Mouse (Mus musculus): ENCODE data around the gene Esrrg.

Esrrg gene

GRCm38 (mm10) chr1:187649871-187650270, 41.3 kb downstream of the Esrrg start:
- DNase-seq (ENCODE audit: low spot score), result no peak

- DNase-seq (ENCODE audit: low spot score), result no peak
These were observed 42.4 kb downstream of the Esrrg start for GRCm38 (mm10) chr1:187650786-187651687.

- peak; percentile 80 for DNase-seq (ENCODE audit: low spot score)
These were observed 43.2 kb downstream of the Esrrg start for GRCm38 (mm10) chr1:187651688-187652241.

- DNase-seq (ENCODE audit: low spot score), result no peak
These were observed 43.9 kb downstream of the Esrrg start for GRCm38 (mm10) chr1:187652445-187652844.

- DNase-seq (ENCODE audit: low spot score), result no peak
These were observed 44.8 kb downstream of the Esrrg start for GRCm38 (mm10) chr1:187653390-187653789.

GRCm38 (mm10) chr1:187660963-187661362, 52.4 kb downstream of the Esrrg start:
- DNase-seq (ENCODE audit: low spot score), result no peak

GRCm38 (mm10) chr1:187662083-187662609, 53.6 kb downstream of the Esrrg start:
- no peak for DNase-seq (ENCODE audit: low spot score)

GRCm38 (mm10) chr1:187663376-187663775, 54.8 kb downstream of the Esrrg start:
- no peak for DNase-seq (ENCODE audit: low spot score)

GRCm38 (mm10) chr1:187664261-187664660, 55.7 kb downstream of the Esrrg start:
- no peak for DNase-seq (ENCODE audit: low spot score)

GRCm38 (mm10) chr1:187665901-187666600, 57.5 kb downstream of the Esrrg start:
- peak; percentile 83 for DNase-seq (ENCODE audit: low spot score)

- DNase-seq (ENCODE audit: low spot score), result no peak
These were observed 61.2 kb downstream of the Esrrg start for GRCm38 (mm10) chr1:187669746-187670145.

GRCm38 (mm10) chr1:187672446-187672845, 63.9 kb downstream of the Esrrg start:
- DNase-seq (ENCODE audit: low spot score), result no peak

GRCm38 (mm10) chr1:187674771-187675186, 66.2 kb downstream of the Esrrg start:
- peak; percentile 77 for DNase-seq (ENCODE audit: low spot score)

- DNase-seq (ENCODE audit: low spot score), result peak; percentile 77
These were observed 68.0 kb downstream of the Esrrg start for GRCm38 (mm10) chr1:187676626-187677025.

- DNase-seq (ENCODE audit: low spot score), result no peak
These were observed 70.7 kb downstream of the Esrrg start for GRCm38 (mm10) chr1:187679246-187679645.

GRCm38 (mm10) chr1:187684519-187684918, 75.9 kb downstream of the Esrrg start:
- DNase-seq (ENCODE audit: low spot score), result no peak

- DNase-seq (ENCODE audit: low spot score), result no peak
These were observed 83.4 kb downstream of the Esrrg start for GRCm38 (mm10) chr1:187691846-187692525.

- no peak for DNase-seq (ENCODE audit: low spot score)
These were observed 86.3 kb downstream of the Esrrg start for GRCm38 (mm10) chr1:187694865-187695264.

- no peak for DNase-seq (ENCODE audit: low spot score)
These were observed 89.6 kb downstream of the Esrrg start for GRCm38 (mm10) chr1:187698201-187698600.

- DNase-seq (ENCODE audit: low spot score), result no peak
These were observed 92.4 kb downstream of the Esrrg start for GRCm38 (mm10) chr1:187700963-187701362.

GRCm38 (mm10) chr1:187704921-187705320, 96.3 kb downstream of the Esrrg start:
- DNase-seq (ENCODE audit: low spot score), result no peak

- DNase-seq (ENCODE audit: low spot score), result no peak
These were observed 96.8 kb downstream of the Esrrg start for GRCm38 (mm10) chr1:187705348-187705747.

Measured in embryo, embryonic 10 days (tissue).